Mouse (Mus musculus) gastrocnemius, postnatal 36 days (tissue): ENCODE measurements around the gene Ccdc188. TPM values are rescaled to one million over a fixed set of nuclear protein-coding genes. Genes with fewer than 3 reads are reported as not detected.
A peak's percentile ranks its signal among the peaks of the same experiment; 100 is the strongest.
"Not testable (repeated sequence)": the region's sequence is repeated elsewhere in the genome, so short reads cannot be mapped to it uniquely, and the experiment has no call there.

ENCODE experiments used
- DNase-seq, 2 experiments: peaks; one replicate each; pipeline ENCODE4 v3.0.0; 2022
- intact Hi-C: fragments of 180-260 bp; cut with DNase I; formaldehyde crosslinking; loops from one replicate; pipeline ENCODE4 v1.15.1; 2025
- long read RNA-seq, 2 experiments: library from polyadenylated mRNA; stranded (forward); transcript quantifications; one replicate each; pipeline ENCODE4 v2.0.0; 2021
- total RNA-seq, 2 experiments: library from RNA; stranded (reverse); gene quantifications; 2 replicates each; pipeline ENCODE4 v1.2.3; 2021

Gene Ccdc188
- not detected for total RNA-seq
- long read RNA-seq, experiment 1, result 0 reads
- long read RNA-seq, experiment 2, result 0 reads

DNA sequence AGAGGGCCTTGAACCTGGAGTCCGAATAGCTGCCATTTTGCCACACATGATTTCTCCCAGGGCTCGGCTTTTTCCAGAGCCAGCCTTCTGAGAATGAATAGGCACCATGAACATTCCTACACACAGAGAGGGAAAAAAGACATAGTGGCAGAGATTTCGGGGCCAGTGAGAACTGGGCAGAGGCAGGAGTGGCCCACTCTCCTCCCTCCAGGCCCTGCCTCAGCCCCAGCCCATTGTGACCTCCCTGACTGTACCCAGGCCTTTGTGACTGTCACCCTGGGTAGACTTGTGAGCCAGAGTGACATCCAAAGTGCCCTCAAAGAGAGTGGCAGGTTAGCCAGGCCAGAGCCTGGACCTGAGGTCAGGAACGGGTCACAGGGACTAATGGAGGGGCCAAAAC lies at the start of gene Ccdc188:
TSS of gene Ccdc188 (plus strand) at position 301 of the 400 bp plus-strand sequence.
- no peak for DNase-seq
- intact Hi-C loops, result no loop called here

DNA sequence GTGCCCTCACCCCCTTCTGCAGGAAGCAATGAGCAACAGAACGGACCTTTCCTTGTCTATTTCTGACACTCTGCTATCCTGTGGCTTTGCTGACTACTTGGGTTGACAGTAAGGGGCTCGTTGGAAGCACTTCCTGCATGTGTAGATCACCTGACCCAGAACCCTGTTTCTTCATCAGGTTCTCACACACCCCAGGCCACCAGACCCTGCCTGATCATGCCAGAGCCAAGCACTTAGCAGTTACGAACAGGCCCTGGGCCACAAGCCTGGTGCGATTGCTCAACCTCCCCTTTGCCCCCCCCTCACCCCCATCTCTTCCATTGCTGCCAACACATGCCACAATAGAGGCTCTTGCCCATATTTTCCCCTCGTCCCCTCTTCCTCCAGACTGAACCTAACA lies 48.5 kb upstream of the Ccdc188 start:
- no peak for DNase-seq
- intact Hi-C loops, result no loop called here

DNA sequence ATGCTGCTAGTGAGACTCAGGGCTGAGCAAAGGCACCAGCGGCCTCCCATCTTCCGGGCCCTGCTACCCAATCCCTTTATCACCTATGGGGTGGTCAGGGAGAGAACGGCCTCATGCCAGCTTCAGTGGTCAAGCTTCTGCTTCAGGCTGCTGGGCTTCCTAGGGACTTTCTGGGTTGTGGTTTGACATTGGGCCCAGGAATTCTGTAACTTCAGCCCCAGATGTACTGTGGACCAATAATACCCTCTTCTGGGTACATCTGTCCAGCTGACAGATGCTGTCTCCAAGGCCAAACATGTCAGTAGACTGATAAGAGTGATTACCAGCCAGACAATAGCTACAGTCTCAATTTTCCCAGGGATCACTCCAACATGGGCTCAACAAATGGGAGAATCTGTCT lies 47.9 kb upstream of the Ccdc188 start:
- no peak for DNase-seq
- intact Hi-C loops, result no loop called here

DNA sequence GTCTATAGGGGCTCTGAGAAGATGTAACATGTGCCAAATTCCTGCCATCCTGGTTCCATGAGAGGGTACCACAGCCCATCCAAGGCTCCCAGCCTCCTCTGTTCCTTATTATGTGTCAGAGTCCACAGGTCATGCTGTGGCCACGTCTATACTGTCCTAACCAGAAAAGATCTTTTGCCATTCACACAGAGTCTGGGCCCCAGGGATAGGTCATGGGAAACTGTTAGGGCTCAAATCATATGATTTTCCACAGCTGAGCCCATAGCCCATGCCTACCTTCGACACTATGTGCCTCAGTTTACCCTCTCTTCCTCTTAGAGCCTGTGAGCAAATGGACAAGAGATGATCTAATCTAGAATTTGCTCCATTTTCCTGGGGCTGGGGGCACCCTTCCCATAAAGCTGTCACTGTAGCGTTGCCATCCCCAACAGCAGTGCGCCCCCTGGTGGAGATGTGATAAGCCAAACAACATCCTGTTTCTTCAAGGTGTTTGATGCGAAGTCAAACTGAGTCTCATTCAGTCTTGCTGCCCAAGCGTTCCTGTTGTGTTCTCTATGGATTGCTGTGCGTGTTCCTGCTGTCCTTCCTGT lies 45.3 kb upstream of the Ccdc188 start:
- intact Hi-C loops, result loop anchor here (2.0 kb wide), 2 partner anchors 46 to 64 kb away; partner anchors contain the start of gene Rtn4r
- DNase-seq, result peak; percentile 54 to 75

DNA sequence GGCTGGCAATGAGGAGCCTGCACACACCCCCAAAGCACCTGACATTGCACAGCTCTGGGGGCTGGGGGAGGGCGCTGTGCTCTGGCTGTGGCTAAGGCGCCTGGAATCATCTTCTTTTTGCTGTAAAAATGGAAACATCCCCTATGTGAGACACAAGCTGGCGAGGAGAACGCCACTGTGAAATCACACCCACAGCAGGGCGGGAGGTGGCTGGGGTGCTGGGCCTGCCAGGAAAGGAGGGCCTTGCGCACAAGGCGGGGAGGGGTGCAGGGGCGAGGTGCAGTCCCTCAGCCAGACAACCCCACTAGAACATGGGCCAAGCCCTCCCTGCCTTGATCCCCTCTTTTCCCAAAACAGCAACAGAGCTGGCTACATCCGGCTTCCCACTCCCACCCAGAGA lies 44.4 kb upstream of the Ccdc188 start:
- intact Hi-C loops, result loop anchor here (2.0 kb wide), 2 partner anchors 46 to 64 kb away; partner anchors contain the start of gene Rtn4r
- DNase-seq, result no peak

DNA sequence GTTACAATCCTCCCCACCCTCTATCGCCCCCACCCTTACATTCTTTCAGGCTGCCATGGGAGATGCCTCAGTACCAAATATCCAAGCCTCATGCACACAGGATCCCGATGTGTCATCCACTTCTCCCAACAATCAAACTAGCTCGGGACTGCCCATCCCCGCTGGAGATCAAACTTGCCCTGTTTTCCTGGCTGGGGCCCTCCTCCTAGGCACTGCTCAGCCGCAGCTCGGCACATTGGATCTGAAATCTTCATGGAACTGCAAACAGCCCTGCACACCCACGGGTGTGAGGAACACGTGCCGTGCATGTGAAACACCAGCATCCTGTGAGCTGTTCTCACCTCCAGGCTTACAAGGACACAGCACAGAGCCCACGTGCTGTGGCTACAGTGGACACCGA lies 43.9 kb upstream of the Ccdc188 start:
- no peak for DNase-seq
- intact Hi-C loops, result loop anchor here (2.0 kb wide), 2 partner anchors 47 to 65 kb away; partner anchors contain the start of gene Rtn4r

DNA sequence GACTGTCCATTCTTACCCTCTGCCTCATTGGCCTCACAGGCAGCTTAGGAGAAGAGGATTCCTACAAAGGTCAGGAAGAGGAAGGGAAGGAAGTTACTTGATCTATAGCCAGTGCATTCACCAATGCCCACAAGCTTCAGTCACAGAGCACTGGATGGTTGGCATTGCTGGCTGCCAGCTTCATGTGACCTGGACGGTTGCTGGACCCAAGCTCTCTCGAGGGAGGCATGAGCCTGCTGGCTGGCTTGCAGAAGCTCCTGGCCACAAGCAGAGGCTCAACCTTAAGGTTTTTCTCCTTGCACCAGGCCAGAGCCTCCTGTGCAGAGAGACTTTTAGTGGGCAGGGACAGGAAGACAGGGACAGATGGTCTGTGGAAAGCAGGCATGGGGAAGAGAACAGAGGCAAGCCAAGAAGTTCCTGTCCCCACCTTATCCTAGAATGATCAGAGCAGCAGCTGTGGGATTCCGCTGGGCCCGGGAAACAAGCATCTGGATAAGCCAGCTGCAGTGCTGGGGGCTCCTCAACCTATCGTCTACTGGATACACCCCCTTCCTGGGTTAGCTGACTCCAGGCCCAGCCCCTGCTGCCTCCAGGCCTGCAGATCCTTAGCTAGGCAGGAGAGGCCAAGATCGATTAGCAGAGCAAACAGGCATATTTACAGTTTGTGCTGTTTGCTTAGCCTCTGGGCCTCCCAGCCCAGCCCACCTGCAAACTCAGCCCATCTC lies 41.7 kb upstream of the Ccdc188 start:
- DNase-seq, result no peak
- intact Hi-C loops, result loop anchor here (2.0 kb wide), 1 partner anchor 35 kb away; no protein-coding TSS in a partner anchor

DNA sequence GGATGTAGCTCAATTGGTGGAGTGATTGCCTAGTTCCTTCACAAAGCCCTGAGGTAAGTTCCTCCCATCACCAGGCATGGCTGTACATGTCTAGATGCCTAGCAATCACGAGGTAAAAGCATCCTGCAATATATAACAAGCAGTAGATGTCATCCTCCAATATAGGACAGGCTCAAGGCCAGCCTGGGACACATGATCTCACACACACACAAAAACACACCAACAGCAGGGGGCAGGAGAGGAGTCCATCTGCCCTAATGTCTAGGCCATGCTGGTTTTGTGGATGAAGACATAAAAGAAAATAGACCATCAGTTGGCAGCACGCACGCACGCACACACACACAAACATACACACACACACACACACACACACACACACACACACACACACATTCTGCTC lies 40.9 kb upstream of the Ccdc188 start:
- no peak for DNase-seq
- intact Hi-C loops, result loop anchor here (2.0 kb wide), 1 partner anchor 34 kb away; no protein-coding TSS in a partner anchor

DNA sequence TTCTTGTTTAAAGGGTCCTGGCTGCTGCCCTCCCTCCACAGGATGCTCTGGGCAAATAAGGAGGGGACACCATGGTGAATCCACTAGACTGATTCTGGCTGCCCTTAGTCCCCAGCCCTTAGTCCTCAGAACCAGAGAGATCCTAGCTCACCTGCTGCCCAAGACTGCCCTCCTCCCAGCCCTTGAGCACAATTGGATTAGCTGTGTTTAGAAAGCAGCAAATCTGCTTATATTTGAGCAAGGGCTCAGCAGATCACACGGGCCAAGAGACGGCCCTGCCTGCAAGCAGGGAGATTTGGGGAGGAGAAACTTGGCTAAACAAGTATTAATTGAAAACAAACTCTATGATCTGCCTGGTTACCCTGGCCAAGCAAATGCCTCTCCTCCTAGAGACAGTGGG lies 38.1 kb upstream of the Ccdc188 start:
- intact Hi-C loops, result no loop called here
- no peak for DNase-seq

DNA sequence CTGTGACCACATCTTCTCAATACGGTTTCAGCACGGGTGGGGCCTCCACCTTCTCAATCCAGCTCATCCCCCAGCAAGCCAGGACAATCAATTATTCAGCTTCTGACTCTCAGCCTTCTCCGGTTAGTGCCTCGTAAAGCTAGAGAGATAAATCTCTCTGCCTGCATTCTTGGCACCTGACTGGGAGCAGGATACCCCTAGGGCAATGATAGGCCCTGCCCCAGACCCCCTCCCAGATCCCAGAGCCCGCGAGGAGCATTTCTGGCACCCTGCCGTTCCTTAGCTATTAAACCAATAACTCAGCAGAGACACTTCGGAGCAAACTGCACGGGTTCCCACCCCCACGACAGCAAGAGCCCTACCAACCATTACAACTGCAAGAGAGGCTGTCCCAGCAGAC lies 36.3 kb upstream of the Ccdc188 start:
- DNase-seq, result no peak
- intact Hi-C loops, result no loop called here

DNA sequence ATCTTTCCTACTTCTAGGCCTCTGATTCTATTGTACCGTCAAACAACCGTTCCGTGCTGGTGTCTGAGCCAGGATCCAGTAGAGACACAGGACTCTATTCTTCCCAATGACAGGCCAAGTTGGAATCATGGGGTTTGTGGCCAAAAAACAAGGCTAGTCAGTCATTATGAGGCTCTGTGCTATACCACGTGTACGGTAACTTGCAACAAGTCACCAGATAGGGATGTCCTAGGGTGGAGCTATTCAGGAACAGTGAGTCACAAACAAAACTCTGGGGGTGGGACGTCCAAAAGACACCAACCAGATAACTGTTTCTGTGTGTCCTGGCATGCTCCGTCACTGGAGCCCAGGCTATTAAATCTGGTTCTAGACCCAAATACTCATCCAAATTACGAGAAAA lies 34.9 kb upstream of the Ccdc188 start:
- intact Hi-C loops, result no loop called here
- no peak for DNase-seq

DNA sequence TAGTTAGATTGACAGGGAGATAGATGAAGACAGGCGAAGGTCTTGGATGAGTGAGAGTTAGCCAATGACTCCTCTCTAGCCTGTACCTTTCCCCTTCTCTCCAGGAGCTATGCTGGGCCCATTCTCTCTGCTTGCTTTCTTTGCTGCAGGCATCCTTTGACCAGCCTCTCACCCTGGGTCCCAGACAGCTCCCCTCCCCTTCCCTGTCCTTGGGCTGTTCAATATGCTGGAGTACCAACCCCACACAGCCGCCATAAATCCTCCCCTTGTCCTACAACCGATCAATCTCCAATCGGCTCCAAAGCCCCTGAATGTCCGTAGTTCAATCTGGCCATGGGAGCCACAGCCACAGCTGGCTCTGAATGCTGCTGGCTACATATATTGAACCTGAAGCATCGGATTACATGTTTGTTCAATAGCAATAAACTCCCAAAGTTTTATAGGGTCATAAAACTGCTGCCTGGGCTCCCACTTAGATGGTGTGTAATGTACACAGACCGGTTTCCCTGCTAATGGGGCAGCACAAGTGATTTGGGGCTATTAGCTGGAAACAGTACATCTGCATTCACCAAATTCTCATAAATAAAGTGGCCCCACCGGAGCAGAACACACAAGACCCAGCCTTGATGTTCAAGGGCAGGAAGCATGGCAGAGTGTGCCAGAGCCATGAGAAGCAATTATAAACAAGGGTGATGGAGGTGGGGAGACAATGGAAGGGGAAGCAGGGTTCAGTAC lies 31.8 kb upstream of the Ccdc188 start:
- intact Hi-C loops, result no loop called here
- DNase-seq, result no peak

DNA sequence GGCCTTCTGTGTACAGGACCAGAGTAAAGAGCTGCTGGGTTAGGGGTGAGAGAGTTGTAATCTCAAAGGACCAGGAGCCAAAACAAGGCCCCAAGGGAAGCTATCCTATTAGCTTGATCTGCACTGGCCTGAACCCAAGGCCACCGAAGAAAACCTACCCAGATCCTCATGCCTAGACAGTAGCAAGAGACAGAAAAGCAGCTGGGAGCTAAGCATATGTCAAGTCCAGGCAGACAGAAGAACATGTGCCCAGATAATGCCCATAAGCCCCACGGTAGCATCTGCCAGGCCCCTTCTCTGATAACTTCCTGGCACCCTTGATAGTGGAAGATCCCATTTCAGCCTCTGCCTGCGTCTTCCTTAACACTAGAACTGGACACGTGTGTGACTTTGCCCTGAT lies 30.9 kb upstream of the Ccdc188 start:
- intact Hi-C loops, result no loop called here
- DNase-seq, result no peak

DNA sequence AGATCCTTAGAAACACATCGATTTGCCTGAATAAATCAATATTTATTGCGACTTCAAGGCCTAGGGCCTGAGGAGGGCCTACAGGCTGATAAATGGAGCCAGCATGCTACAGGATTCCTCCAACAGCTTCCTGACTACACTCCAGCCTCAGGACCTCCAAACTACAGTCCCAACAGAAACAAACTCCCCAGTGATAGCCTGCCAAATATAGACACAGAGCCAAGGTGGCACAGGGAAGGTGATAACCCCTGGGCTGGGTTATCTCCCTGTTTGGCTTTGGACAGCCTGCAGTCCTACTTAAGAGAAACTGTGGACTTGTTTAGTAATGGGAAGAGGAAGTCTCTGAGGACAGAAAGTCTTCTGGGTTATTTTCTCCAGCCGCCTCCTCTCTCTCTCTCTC lies 30.5 kb upstream of the Ccdc188 start:
- DNase-seq, result no peak
- intact Hi-C loops, result no loop called here

DNA sequence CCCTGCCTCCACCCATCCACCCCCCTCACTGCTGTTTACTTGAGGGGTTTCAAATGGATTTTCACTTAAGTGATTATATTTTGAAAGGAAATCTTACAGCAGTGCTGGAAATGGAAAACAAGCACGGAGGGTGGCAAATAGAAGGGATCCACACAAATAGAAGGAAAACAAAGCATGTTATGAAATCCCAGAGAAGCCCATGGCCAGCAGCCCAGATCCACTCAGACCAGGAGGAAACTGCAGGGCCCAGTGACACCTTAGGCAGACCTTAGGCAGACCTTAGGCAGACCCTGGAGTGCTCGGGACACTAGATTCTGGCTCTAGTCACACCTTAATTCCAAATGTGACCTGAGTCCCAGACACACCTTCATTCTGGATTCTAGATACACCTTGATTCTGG lies 26.7 kb upstream of the Ccdc188 start:
- intact Hi-C loops, result no loop called here
- DNase-seq, result no peak

DNA sequence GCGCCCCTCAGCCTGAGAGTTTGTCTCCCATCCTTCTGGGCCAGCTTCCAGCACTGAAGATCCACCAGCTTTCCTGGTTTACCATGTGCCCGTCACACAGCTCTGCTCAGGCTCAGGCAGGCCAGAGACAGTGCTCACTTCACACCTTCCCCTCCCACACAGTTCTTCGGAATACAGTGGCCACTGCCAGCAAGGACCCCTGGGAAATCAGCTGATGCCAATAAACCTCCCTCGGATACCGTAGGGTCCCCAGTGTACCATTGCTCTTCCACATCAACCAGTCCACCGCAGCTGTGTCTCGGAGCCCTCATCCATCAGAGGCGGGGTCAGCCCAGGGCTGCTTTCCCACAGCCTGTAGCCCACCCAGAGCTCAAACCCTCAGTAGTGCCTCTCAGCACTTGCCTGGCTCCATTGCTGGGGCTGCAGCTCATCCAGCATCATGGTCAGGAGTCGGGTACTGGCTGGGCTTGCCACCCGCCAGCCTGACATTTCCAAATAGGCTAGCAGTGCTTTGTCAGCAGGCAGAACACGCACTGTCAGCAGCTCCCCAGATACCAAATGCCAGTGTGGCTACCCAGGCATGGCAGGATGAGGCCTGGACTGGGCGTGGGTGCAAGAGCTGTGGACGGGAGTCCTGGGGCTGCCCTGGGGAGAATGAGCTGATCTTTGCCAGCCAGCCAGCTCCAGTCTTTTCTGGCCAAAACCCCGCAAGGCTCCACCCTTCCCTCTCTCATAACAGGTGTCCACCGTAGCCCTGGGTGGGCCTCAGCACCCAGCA lies 23.3 kb upstream of the Ccdc188 start:
- DNase-seq, result peak; percentile 34 to 42
- intact Hi-C loops, result no loop called here

DNA sequence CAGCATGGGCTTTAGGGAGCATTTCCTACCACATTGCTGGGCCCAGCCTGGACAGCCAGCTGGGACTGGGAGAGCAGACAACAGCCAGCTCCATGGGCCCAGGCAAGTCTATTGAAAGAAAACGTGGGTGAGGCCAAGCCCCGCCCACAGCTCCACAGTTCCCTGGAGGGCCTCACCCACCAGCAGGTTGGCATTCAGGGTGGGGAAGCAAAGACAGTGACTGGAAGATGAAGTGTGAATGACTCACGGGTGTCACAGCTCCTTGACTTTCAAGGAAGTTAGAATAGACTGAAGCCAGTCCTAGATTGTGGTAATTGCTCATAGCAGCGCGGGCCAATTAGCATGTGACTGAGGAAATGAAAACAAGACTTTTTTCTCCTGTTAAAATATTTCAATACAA lies 22.6 kb upstream of the Ccdc188 start:
- intact Hi-C loops, result no loop called here
- peak in 1 of 2 experiments; percentile 46 for DNase-seq

DNA sequence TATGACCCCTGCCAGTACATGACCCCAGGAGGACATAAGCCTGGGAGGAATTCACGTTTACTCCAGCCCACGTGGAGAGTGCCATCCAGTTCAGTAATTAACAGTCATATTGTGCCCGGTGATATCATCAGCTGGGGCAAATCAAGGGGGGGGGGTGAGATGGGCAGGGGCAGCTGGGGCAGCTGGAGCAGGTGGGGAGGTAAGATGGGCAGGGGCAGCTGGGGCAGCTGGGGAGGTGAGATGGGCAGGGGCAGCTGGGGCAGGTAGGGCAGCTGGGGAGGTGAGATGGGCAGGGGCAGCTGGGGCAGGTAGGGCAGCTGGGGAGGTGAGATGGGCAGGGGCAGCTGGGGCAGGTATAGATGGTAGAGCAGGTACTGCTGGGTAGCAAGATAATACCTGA lies 22.1 kb upstream of the Ccdc188 start:
- intact Hi-C loops, result not testable (repeated sequence)

DNA sequence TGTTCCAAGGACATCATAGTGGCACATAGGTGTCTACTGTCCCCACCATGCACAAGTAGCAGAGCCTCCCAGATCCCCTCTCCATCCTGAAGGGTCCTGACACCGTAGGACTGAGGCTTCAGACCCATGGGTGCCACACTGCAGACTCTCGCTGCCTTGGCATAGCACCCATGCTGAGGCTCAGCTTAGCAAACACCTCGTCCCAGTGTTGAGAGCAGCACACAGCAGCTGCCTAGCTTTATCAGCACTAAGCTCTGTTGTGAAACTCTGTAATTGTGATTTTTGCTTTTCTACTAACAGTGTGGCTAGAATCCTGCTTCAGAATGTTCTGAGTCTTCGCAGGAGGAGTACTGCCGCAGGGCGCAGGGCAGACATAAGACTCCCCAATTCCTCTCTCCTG lies 19.8 kb upstream of the Ccdc188 start:
- DNase-seq, result no peak

More for the DNA sequence above, 22.1 kb upstream of the Ccdc188 start:
- not testable (repeated sequence) for DNase-seq

DNA sequence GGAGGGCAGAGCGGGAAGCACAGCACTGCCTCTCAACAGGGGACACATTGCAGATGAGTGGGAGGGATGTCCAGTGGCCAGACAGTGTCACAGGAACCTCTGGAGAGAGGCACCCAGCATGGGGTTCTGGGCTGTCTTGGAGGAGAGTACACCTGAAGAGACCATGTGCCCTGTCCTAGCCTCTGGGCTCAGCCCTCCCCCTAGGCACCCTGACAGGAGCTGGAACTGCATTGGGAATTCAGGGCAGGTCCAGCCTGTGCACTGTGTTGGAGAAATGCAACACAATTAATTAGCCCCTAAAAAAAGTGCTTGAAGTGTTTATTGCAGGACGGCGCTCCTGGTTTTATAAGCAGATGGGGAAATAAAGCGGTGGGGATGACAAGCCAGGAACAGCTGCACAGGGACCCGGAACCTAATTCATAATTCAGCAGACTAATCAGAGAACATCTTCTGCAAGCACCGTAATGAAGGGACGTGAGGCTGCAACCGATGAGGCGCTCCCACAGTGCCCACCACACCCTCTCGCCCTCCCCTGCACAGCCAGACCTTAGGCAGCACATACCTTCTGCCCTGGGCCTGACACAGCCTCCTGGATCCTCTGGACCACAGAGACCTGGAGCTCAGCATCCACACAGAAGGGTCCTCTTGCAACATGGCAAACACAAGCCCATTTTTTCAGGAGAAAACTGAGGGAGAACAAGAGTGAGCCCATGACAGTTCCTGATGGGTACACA lies 19.1 kb upstream of the Ccdc188 start:
- intact Hi-C loops, result no loop called here
- no peak for DNase-seq

More for the DNA sequence above, 19.8 kb upstream of the Ccdc188 start:
- intact Hi-C loops, result no loop called here
